Mouse (Mus musculus) myocyte (in vitro differentiated cells): ENCODE data around the gene Chn2. TPM values are rescaled to one million over a fixed set of nuclear protein-coding genes. Genes with fewer than 3 reads are reported as not detected.

Source experiments
- H3K27me3 ChIP-seq: one replicate; pipeline ENCODE4 v1.6.1; 2011; ENCODE audit not compliant: control insufficient read depth, insufficient read depth, insufficient read length
- H3K36me3 ChIP-seq: one replicate; pipeline ENCODE4 v1.6.1; 2011; ENCODE audit not compliant: control insufficient read depth, insufficient read depth
- H3K4me2 ChIP-seq: one replicate; pipeline ENCODE4 v1.6.1; 2011; ENCODE audit warnings: low read depth, control low read depth
- H3K4me3 ChIP-seq: one replicate; pipeline ENCODE4 v1.5.1; 2011; ENCODE audit warnings: mild to moderate bottlenecking, control low read depth, moderate library complexity
- H3K79me2 ChIP-seq: one replicate; pipeline ENCODE4 v1.6.1; 2011; ENCODE audit not compliant: control insufficient read depth, insufficient read depth
- H3ac ChIP-seq: one replicate; pipeline ENCODE4 v1.6.1; 2011; ENCODE audit not compliant: control insufficient read depth, insufficient read length
- CEBPB ChIP-seq: IDR thresholded peaks from 2 replicates; pipeline ENCODE4 v1.6.1; 2011; ENCODE audit warnings: mild to moderate bottlenecking, moderate library complexity; ENCODE audit not compliant: poor library complexity, insufficient read depth, severe bottlenecking
- E2F4 ChIP-seq: IDR thresholded peaks from one replicate; pipeline ENCODE4 v1.6.1; 2011; ENCODE audit warnings: mild to moderate bottlenecking, control low read depth, moderate library complexity; ENCODE audit not compliant: insufficient read depth
- MAX ChIP-seq: IDR thresholded peaks from one replicate; pipeline ENCODE4 v1.6.1; 2011; ENCODE audit warnings: low read depth, mild to moderate bottlenecking, control low read depth
- MYOD1 ChIP-seq, 3 experiments: IDR thresholded peaks; one replicate each; pipeline ENCODE4 v1.6.1; 2011; ENCODE audit warnings: control low read depth in 2 of 3, low read depth in 2 of 3, mild to moderate bottlenecking in 2 of 3, moderate library complexity in 1 of 3; ENCODE audit not compliant: insufficient read length in 2 of 3, control insufficient read depth in 1 of 3
- MYOG ChIP-seq, 3 experiments: IDR thresholded peaks; one replicate each; pipeline ENCODE4 v1.6.1; 2011; ENCODE audit warnings: control low read depth in 2 of 3, low read depth in 2 of 3, mild to moderate bottlenecking in 2 of 3; ENCODE audit not compliant: insufficient read length in 2 of 3, control insufficient read depth in 1 of 3, insufficient read depth in 1 of 3
- POLR2A ChIP-seq: IDR thresholded peaks from one replicate; pipeline ENCODE4 v1.6.1; 2011; ENCODE audit warnings: low read depth, mild to moderate bottlenecking, control low read depth, moderate library complexity; ENCODE audit not compliant: insufficient read length
- POLR2AphosphoS2 ChIP-seq: IDR thresholded peaks from one replicate; pipeline ENCODE4 v1.6.1; 2011; ENCODE audit warnings: low read depth, control low read depth; ENCODE audit not compliant: insufficient read length
- REST ChIP-seq: IDR thresholded peaks from one replicate; pipeline ENCODE4 v1.6.1; 2011; ENCODE audit warnings: mild to moderate bottlenecking, control low read depth, moderate library complexity; ENCODE audit not compliant: insufficient read depth, insufficient read length
- SRF ChIP-seq: IDR thresholded peaks from one replicate; pipeline ENCODE4 v1.6.1; 2011; ENCODE audit warnings: low read depth; ENCODE audit not compliant: control insufficient read depth, insufficient read length
- TCF12 ChIP-seq: IDR thresholded peaks from one replicate; pipeline ENCODE4 v1.6.1; 2011; ENCODE audit warnings: mild to moderate bottlenecking, control low read depth; ENCODE audit not compliant: poor library complexity, insufficient read depth, severe bottlenecking
- TCF3 ChIP-seq: IDR thresholded peaks from one replicate; pipeline ENCODE4 v1.6.1; 2011; ENCODE audit warnings: low read depth, control low read depth; ENCODE audit not compliant: insufficient read length
- USF1 ChIP-seq: IDR thresholded peaks from one replicate; pipeline ENCODE4 v1.6.1; 2011; ENCODE audit warnings: low read depth, mild to moderate bottlenecking, control low read depth, moderate library complexity
- polyA plus RNA-seq: library from polyadenylated mRNA; unstranded; fragments of >200 nt; fragmentation: generic; extraction: Trizol; gene quantifications from one replicate; pipeline ENCODE4 v1.2.1, GENCODE M21; 2012; ENCODE audit warnings: missing spikeins

The Chn2 gene
- polyA plus RNA-seq, 1 experiment = 6.5 TPM

DNA sequence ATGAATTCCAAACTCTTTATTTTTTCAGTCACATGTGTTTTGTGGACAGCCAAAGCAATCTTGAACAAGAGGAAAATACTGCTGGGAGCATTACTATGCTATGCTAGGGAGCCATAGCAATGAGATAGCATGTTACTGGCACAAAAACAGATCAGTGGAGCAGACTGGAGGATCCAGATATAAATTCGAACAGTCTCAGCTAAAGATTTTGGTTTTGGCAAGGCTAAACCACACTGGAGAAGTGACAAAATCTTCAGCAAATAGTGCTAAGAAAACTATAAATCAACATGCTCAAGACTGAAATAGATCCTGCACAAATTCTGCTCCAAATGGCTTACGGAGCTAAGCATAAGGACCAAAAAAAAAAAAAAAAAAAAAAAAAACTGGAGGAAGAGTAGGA lies 273.7 kb downstream of the Chn2 start:
- Histone ChIP-seq H3ac (no peak overlapping the region), H3K36me3 (no peaks in the 10 kb centered on the region), H3K27me3 (no peaks in the 10 kb centered on the region), H3K79me2 (no peaks in the 10 kb centered on the region), H3K4me2 (no peak overlapping the region), H3K4me3 (no peak overlapping the region)
- TF ChIP-seq REST = no peak
- no peak for TF ChIP-seq POLR2AphosphoS2
- TF ChIP-seq POLR2A = no peak
- no peak for TF ChIP-seq TCF3
- TF ChIP-seq CEBPB = no peak
- TF ChIP-seq MAX = no peak
- TF ChIP-seq USF1 = no peak
- TF ChIP-seq MYOD1 (IDR thresholded peaks at IDR 0.05; ENCODE audit: control insufficient read depth in 1 of 3, insufficient read length in 2 of 3, low read depth in 2 of 3) = no peak
- TF ChIP-seq MYOG (IDR thresholded peaks at IDR 0.05; ENCODE audit: control insufficient read depth in 1 of 3, insufficient read depth in 1 of 3, insufficient read length in 2 of 3, low read depth in 2 of 3) = no peak
- TF ChIP-seq TCF12 = no peak
- TF ChIP-seq E2F4 = no peak
- no peak for TF ChIP-seq SRF

DNA sequence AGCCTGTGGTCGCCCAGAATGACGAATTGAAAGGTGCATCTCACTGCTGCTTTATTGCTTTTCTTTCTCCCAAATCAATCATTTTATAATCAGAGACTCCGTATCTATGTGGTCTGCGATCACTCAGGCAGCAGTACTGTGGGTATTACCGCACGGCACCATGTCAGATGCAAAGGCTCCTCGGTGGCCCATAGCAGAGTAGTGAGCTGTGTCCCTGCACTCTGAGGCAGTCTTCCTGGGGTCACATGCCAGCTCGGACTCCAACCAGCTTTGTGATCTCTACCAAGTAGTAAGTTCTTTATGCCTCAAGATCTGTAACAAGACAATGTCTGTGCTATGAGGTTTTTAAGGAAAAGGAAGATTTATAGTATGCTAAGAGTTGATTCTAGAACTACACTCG lies 279.3 kb downstream of the Chn2 start:
- H3K4me2 ChIP-seq = no peak overlapping the region
- TF ChIP-seq TCF12 (no peak), REST (no peak), USF1 (no peak), TCF3 (no peak), CEBPB (no peak), E2F4 (no peak), POLR2A (no peak), MYOD1 (IDR thresholded peaks at IDR 0.05; ENCODE audit: control insufficient read depth in 1 of 3, insufficient read length in 2 of 3, low read depth in 2 of 3) (no peak), SRF (no peak), MAX (no peak), POLR2AphosphoS2 (no peak), MYOG (IDR thresholded peaks at IDR 0.05; ENCODE audit: control insufficient read depth in 1 of 3, insufficient read depth in 1 of 3, insufficient read length in 2 of 3, low read depth in 2 of 3) (no peak)
- H3K4me3 ChIP-seq = no peak overlapping the region
- no peaks in the 10 kb centered on the region for H3K79me2 ChIP-seq
- no peaks in the 10 kb centered on the region for H3K27me3 ChIP-seq
- no peak overlapping the region for H3ac ChIP-seq
- H3K36me3 ChIP-seq = no peaks in the 10 kb centered on the region

DNA sequence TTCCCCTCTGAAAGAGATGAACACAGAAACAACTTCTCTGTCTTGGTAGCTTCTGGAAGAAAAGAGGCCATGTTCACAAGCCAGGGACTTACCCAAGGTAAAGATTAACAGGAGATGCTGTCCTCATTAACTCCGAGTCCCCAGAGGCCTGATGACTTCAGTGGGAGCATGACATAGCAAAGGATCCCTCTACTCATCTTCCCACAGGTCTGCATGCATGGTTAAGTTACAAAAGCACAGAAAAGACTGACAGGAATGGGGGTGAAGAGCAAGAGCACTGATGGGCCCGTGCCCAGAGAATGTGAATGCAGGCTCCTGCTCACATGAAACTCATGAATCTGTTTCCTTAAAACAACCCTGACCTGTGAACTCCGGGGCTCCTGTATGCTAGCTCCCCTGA lies 279.8 kb downstream of the Chn2 start:
- H3ac ChIP-seq = no peak overlapping the region
- TF ChIP-seq MYOD1 (IDR thresholded peaks at IDR 0.05; ENCODE audit: control insufficient read depth in 1 of 3, insufficient read length in 2 of 3, low read depth in 2 of 3) = no peak
- no peak for TF ChIP-seq TCF12
- no peak for TF ChIP-seq MAX
- TF ChIP-seq USF1 = no peak
- no peak for TF ChIP-seq CEBPB
- no peak for TF ChIP-seq TCF3
- no peak for TF ChIP-seq E2F4
- no peak for TF ChIP-seq MYOG (IDR thresholded peaks at IDR 0.05; ENCODE audit: control insufficient read depth in 1 of 3, insufficient read depth in 1 of 3, insufficient read length in 2 of 3, low read depth in 2 of 3)
- no peak for TF ChIP-seq REST
- TF ChIP-seq SRF = no peak
- no peak for TF ChIP-seq POLR2A
- TF ChIP-seq POLR2AphosphoS2 = no peak
- H3K4me2 ChIP-seq = no peak overlapping the region
- H3K36me3 ChIP-seq = no peaks in the 10 kb centered on the region
- no peaks in the 10 kb centered on the region for H3K27me3 ChIP-seq
- H3K4me3 ChIP-seq = no peak overlapping the region
- H3K79me2 ChIP-seq = no peaks in the 10 kb centered on the region

DNA sequence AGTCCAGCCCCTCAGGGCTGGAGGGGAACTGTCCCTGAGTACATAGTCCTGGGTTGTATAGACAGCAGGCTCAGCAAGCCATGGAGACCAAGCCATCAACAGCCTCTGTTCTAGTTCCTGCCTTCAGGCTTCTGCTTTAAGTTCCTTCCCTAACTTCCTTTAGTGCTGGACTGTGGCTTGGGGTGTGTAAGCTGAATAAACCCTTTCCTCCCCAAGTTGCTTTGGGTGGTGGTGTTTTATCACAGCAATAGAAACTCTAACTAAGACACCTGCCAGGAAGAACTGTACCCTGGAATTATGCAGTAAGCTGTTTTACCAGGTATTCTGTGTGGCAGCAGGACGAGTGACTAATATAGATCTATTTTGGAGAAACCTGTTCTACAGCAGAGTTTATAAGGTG lies 280.9 kb downstream of the Chn2 start:
- TF ChIP-seq CEBPB (no peak), SRF (no peak), TCF12 (no peak), TCF3 (no peak), POLR2AphosphoS2 (no peak), MAX (no peak)
- Histone ChIP-seq H3K79me2 (no peaks in the 10 kb centered on the region), H3K36me3 (no peaks in the 10 kb centered on the region), H3K4me3 (no peak overlapping the region), H3K4me2 (no peak overlapping the region), H3ac (no peak overlapping the region), H3K27me3 (no peaks in the 10 kb centered on the region)
